Mouse (Mus musculus): ENCODE results near the gene Grb10. TPM values are rescaled to one million over a fixed set of nuclear protein-coding genes. Genes with fewer than 3 reads are reported as not detected.

Gene Grb10
- total and polyA plus RNA-seq, 2 experiments from 2014 or later = 43.9 to 94.0 TPM

GRCm38 (mm10) chr11:11923345-11923744 lies 115.1 kb downstream of the Grb10 start:
- Histone ChIP-seq H3K36me3 (ENCODE audit: insufficient read depth, low read length) (no peaks in the 10 kb centered on the region), H3K4me3 (ENCODE audit: low read depth, low read length) (no peak overlapping the region), H3K4me1 (ENCODE audit: insufficient read depth, low read length) (no peaks in the 10 kb centered on the region), H3K4me2 (ENCODE audit: low read depth, low read length, poor library complexity, severe bottlenecking) (no peak overlapping the region), H3K9ac (replicated peaks; ENCODE audit: low read length, poor library complexity, severe bottlenecking) (no peak overlapping the region), H3K27me3 (ENCODE audit: insufficient read depth, low read length) (no peaks in the 10 kb centered on the region), H3K9me3 (ENCODE audit: low read length) (no peaks in the 10 kb centered on the region), H3K27ac (ENCODE audit: low read depth, low read length) (no peak overlapping the region)
- 89% methylated on average over 3 of the region's 3 CpGs for WGBS
- TF ChIP-seq CTCF (IDR thresholded peaks at IDR 0.05) = no peak
- ATAC-seq (ENCODE audit: low FRiP score) = no peak
- no peak for DNase-seq (ENCODE audit: low spot score)

GRCm38 (mm10) chr11:11922106-11922505 lies 116.4 kb downstream of the Grb10 start:
- no peak overlapping the region for H3K9ac ChIP-seq (replicated peaks; ENCODE audit: low read length, poor library complexity, severe bottlenecking)
- H3K4me2 ChIP-seq (ENCODE audit: low read depth, low read length, poor library complexity, severe bottlenecking) = no peak overlapping the region
- H3K9me3 ChIP-seq (ENCODE audit: low read length) = no peaks in the 10 kb centered on the region
- no peak for TF ChIP-seq CTCF (IDR thresholded peaks at IDR 0.05)
- DNase-seq (ENCODE audit: low spot score) (no peak), ATAC-seq (ENCODE audit: low FRiP score) (no peak)
- no peak overlapping the region for H3K27ac ChIP-seq (ENCODE audit: low read depth, low read length)
- H3K4me1 ChIP-seq (ENCODE audit: insufficient read depth, low read length) = no peaks in the 10 kb centered on the region
- no peak overlapping the region for H3K4me3 ChIP-seq (ENCODE audit: low read depth, low read length)
- no peaks in the 10 kb centered on the region for H3K27me3 ChIP-seq (ENCODE audit: insufficient read depth, low read length)
- no peaks in the 10 kb centered on the region for H3K36me3 ChIP-seq (ENCODE audit: insufficient read depth, low read length)
- WGBS = 85% methylated on average over 2 of the region's 2 CpGs

GRCm38 (mm10) chr11:11907703-11908413 lies 130.6 kb downstream of the Grb10 start:
- no peak for DNase-seq (ENCODE audit: low spot score)
- H3K9ac ChIP-seq (replicated peaks; ENCODE audit: low read length, poor library complexity, severe bottlenecking) = no peak overlapping the region
- H3K36me3 ChIP-seq (ENCODE audit: insufficient read depth, low read length) = no peaks in the 10 kb centered on the region
- no peaks in the 10 kb centered on the region for H3K4me1 ChIP-seq (ENCODE audit: insufficient read depth, low read length)
- H3K27me3 ChIP-seq (ENCODE audit: insufficient read depth, low read length) = no peaks in the 10 kb centered on the region
- no peak for TF ChIP-seq CTCF (IDR thresholded peaks at IDR 0.05)
- no peak overlapping the region for H3K27ac ChIP-seq (ENCODE audit: low read depth, low read length)
- 62% methylated on average over 7 of the region's 7 CpGs for WGBS
- ATAC-seq (ENCODE audit: low FRiP score) = no peak
- no peaks in the 10 kb centered on the region for H3K9me3 ChIP-seq (ENCODE audit: low read length)
- H3K4me2 ChIP-seq (ENCODE audit: low read depth, low read length, poor library complexity, severe bottlenecking) = no peak overlapping the region
- H3K4me3 ChIP-seq (ENCODE audit: low read depth, low read length) = no peak overlapping the region

- Histone ChIP-seq H3K9ac (replicated peaks; ENCODE audit: low read length, poor library complexity, severe bottlenecking) (no peak overlapping the region), H3K27me3 (ENCODE audit: insufficient read depth, low read length) (no peaks in the 10 kb centered on the region), H3K36me3 (ENCODE audit: insufficient read depth, low read length) (no peaks in the 10 kb centered on the region), H3K27ac (ENCODE audit: low read depth, low read length) (no peak overlapping the region), H3K4me2 (ENCODE audit: low read depth, low read length, poor library complexity, severe bottlenecking) (no peak overlapping the region), H3K9me3 (ENCODE audit: low read length) (no peaks in the 10 kb centered on the region), H3K4me3 (ENCODE audit: low read depth, low read length) (no peak overlapping the region), H3K4me1 (ENCODE audit: insufficient read depth, low read length) (no peaks in the 10 kb centered on the region)
- no peak for TF ChIP-seq CTCF (IDR thresholded peaks at IDR 0.05)
- DNase-seq (ENCODE audit: low spot score) (no peak), ATAC-seq (ENCODE audit: low FRiP score) (no peak)
These were observed 133.0 kb downstream of the Grb10 start for GRCm38 (mm10) chr11:11905518-11905917.

GRCm38 (mm10) chr11:11904995-11905394 lies 133.5 kb downstream of the Grb10 start:
- DNase-seq (ENCODE audit: low spot score) = no peak
- Histone ChIP-seq H3K27me3 (ENCODE audit: insufficient read depth, low read length) (no peaks in the 10 kb centered on the region), H3K9me3 (ENCODE audit: low read length) (no peaks in the 10 kb centered on the region), H3K36me3 (ENCODE audit: insufficient read depth, low read length) (no peaks in the 10 kb centered on the region), H3K27ac (ENCODE audit: low read depth, low read length) (no peak overlapping the region), H3K4me1 (ENCODE audit: insufficient read depth, low read length) (no peaks in the 10 kb centered on the region), H3K4me3 (ENCODE audit: low read depth, low read length) (no peak overlapping the region), H3K9ac (replicated peaks; ENCODE audit: low read length, poor library complexity, severe bottlenecking) (no peak overlapping the region), H3K4me2 (ENCODE audit: low read depth, low read length, poor library complexity, severe bottlenecking) (no peak overlapping the region)
- no peak for ATAC-seq (ENCODE audit: low FRiP score)
- 69% methylated on average over 5 of the region's 5 CpGs for WGBS
- no peak for TF ChIP-seq CTCF (IDR thresholded peaks at IDR 0.05)

GRCm38 (mm10) chr11:11901509-11901908 lies 137.0 kb downstream of the Grb10 start:
- 82% methylated on average over 5 of the region's 5 CpGs for WGBS
- no peaks in the 10 kb centered on the region for H3K27me3 ChIP-seq (ENCODE audit: insufficient read depth, low read length)
- ATAC-seq (ENCODE audit: low FRiP score) (no peak), DNase-seq (ENCODE audit: low spot score) (no peak)
- no peak overlapping the region for H3K9ac ChIP-seq (replicated peaks; ENCODE audit: low read length, poor library complexity, severe bottlenecking)
- H3K27ac ChIP-seq (ENCODE audit: low read depth, low read length) = no peak overlapping the region
- no peak overlapping the region for H3K4me3 ChIP-seq (ENCODE audit: low read depth, low read length)
- no peaks in the 10 kb centered on the region for H3K9me3 ChIP-seq (ENCODE audit: low read length)
- no peak overlapping the region for H3K4me2 ChIP-seq (ENCODE audit: low read depth, low read length, poor library complexity, severe bottlenecking)
- no peak for TF ChIP-seq CTCF (IDR thresholded peaks at IDR 0.05)
- H3K4me1 ChIP-seq (ENCODE audit: insufficient read depth, low read length) = no peaks in the 10 kb centered on the region
- H3K36me3 ChIP-seq (ENCODE audit: insufficient read depth, low read length) = no peaks in the 10 kb centered on the region
